Mouse (Mus musculus) heart, embryonic 13.5 days (tissue): ENCODE measurements around the gene Ecsit. TPM values are rescaled to one million over a fixed set of nuclear protein-coding genes. Genes with fewer than 3 reads are reported as not detected.

Experiments
- ATAC-seq: fragments of 200-750 bp; cut with Nextera tagmentation; 2 replicates; pipeline ENCODE4 v1.8.0; 2017; ENCODE audit warnings: moderate TSS enrichment; ENCODE audit not compliant: insufficient number of reproducible peaks, low FRiP score, low TSS enrichment; ENCODE audit errors: extremely low read depth
- H3K27ac ChIP-seq: fragments of 300-500 bp; sonication (generic); replicated peaks from 2 replicates; pipeline ENCODE4 v1.5.1; 2015; ENCODE audit warnings: moderate library complexity, mild to moderate bottlenecking, inconsistent platforms
- H3K27me3 ChIP-seq: fragments of 300-500 bp; sonication (generic); replicated peaks from 2 replicates; pipeline ENCODE4 v1.6.1; 2015; ENCODE audit warnings: mild to moderate bottlenecking, inconsistent platforms
- H3K36me3 ChIP-seq: fragments of 300-500 bp; sonication (generic); 2 replicates; pipeline ENCODE4 v1.6.1; 2015; ENCODE audit warnings: mild to moderate bottlenecking, inconsistent platforms
- H3K4me1 ChIP-seq: fragments of 300-500 bp; sonication (generic); 2 replicates; pipeline ENCODE4 v1.6.1; 2015; ENCODE audit warnings: inconsistent platforms
- H3K4me2 ChIP-seq: fragments of 300-500 bp; sonication (generic); 2 replicates; pipeline ENCODE4 v1.6.1; 2015; ENCODE audit warnings: inconsistent platforms, mild to moderate bottlenecking, moderate library complexity
- H3K4me3 ChIP-seq: fragments of 300-500 bp; sonication (generic); 2 replicates; pipeline ENCODE4 v1.5.1; 2015; ENCODE audit warnings: moderate library complexity, mild to moderate bottlenecking, inconsistent platforms
- H3K9ac ChIP-seq: fragments of 300-500 bp; sonication (generic); 2 replicates; pipeline ENCODE4 v1.6.1; 2015; ENCODE audit warnings: inconsistent platforms, mild to moderate bottlenecking, moderate library complexity
- H3K9me3 ChIP-seq: fragments of 300-500 bp; sonication (generic); 2 replicates; pipeline ENCODE4 v1.6.1; 2016; ENCODE audit warnings: inconsistent platforms
- WGBS: fragments of 180-500 bp; shearing (Covaris S2); methylation state at CpG from one replicate; pipeline ENCODE4 v1.1.7; 2015; ENCODE audit warnings: mixed read lengths; 5-methylcytosine and 5-hydroxymethylcytosine counted together
- polyA plus RNA-seq: library from polyadenylated mRNA; unstranded; fragments of >200 nt; fragmentation: Nextera tagmentation; extraction: Ambion mirVana; gene quantifications from 2 replicates; pipeline ENCODE4 v1.2.1, GENCODE M21; 2015

Ecsit gene
- 49.5 and 53.7 TPM in 2 replicates for polyA plus RNA-seq

DNA sequence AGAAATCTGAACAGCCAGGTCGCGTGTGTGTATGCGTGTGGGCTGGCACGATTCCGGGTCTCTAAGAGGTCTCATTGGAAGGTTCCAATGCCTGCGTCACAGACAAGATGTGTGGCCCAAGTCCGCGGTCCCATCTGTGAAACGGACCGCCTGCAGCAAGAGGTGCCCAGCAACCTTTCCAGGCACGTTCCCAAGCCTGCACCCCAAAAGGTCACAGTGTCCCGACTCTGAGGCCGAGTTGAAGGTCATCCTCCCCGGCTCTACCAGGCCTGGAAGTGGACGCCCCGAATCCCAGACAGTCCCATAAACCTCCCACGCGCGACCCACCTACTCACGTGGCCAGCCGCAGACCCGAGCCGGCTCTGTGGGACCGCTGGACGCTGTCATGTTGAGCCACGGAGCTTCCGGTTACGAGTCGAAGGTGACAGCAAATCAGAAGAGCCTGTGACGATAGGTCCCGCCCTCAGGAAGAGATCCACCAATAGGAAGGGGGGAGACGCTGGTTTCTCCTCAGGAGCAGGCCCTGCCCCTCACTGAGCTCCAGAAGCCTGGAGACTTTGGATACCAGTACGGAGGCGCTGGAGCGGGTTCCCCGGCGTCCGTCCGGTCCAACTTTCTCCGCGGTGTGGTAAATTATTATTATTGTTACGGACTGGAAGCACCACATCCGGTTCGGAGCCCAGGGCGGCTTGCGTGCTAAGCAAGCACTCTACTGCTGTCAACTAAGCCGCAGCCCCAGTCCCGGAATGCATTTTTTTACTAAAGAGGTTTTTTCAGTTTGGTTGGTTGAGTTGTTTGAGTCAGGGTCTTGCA is at the start of gene Ecsit:
Ecsit (minus strand) TSS at position 417 of the 813 bp plus-strand sequence.
- H3K27ac ChIP-seq: peak within 1 kb of the TSS; percentile 76
- H3K36me3 ChIP-seq: peaks cover 18% of the 10 kb centered on the region
- peak within 1 kb of the TSS; percentile 90 for H3K9ac ChIP-seq
- no peaks in the 10 kb centered on the region for H3K27me3 ChIP-seq
- H3K4me3 ChIP-seq: peak within 1 kb of the TSS; percentile 83
- peak within 1 kb of the TSS; percentile 82 for H3K4me2 ChIP-seq
- under 1% methylated on average over 48 of the region's 48 CpGs for WGBS
- H3K9me3 ChIP-seq: no peaks in the 10 kb centered on the region
- peak; percentile 95 for ATAC-seq
- H3K4me1 ChIP-seq: peaks cover 34% of the 10 kb centered on the region

DNA sequence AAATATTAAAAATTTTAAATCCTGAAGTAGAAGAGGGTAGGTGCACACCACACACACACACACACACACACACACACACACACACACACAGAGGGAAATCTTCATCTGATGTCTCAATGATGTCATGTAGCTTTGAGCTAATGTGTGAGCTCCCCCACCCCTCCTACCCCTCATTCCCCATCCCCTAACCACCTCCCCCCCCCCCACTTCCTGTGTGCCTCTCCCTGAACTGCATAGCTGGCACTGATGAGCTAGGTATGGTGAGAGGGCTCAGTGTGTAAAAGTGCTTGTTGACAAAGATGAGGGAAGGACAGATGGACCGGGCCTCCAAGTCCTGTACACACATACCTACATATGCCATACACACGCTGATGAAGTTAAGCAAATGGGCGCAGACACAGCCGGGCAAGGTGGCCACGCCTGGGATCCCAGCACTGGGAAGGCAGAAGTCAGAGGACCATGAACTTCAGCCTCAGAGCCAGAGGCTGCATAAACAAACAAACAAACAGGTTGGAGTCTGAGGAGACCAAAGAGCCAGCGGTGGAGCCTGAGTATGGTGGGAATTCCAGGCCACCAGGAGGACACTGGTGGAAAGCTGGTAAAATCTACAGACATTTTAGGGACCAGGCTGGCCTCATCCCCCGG is 49.1 kb upstream of the Ecsit start:
- peak overlapping the region; percentile 47; the same call in 1 of the 2 replicates for H3K4me3 ChIP-seq
- 74% methylated on average over 7 of the region's 7 CpGs for WGBS

DNA sequence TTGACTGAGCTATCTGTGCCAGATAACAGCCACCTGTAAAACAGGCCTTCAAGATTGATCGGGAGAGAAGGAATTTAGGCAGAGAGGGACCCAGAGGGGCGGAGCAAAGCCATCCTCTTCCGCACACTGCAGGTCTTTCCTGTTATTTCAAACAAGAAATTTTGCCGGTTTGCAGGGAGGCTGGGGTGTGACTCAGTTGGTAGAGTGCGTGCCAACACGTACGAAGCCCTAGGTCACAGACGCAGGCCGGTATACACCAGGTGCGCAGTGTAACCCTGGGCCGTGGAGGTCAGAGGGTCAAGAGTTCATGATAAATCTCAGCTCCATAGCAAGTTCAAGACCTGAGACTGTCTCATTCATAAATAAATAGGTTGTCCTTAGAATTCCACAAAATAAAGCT is 47.0 kb upstream of the Ecsit start:
- Histone ChIP-seq H3K9me3 (no peaks in the 10 kb centered on the region), H3K4me1 (peaks cover 19% of the 10 kb centered on the region), H3K4me2 (peak overlapping the region; percentile 80), H3K9ac (peak overlapping the region; percentile 73), H3K27me3 (peaks cover 5% of the 10 kb centered on the region; the same call in 1 of the 2 replicates), H3K36me3 (no peaks in the 10 kb centered on the region), H3K4me3 (peak overlapping the region; percentile 47), H3K27ac (no peak overlapping the region)
- WGBS: 43% methylated on average over 11 of the region's 11 CpGs
- no peak for ATAC-seq

More for the DNA sequence above, 49.1 kb upstream of the Ecsit start:
- Histone ChIP-seq H3K27me3 (peaks cover 9% of the 10 kb centered on the region; the same call in 1 of the 2 replicates), H3K27ac (peak overlapping the region; percentile 21; the same call in 1 of the 2 replicates), H3K36me3 (no peaks in the 10 kb centered on the region), H3K9me3 (no peaks in the 10 kb centered on the region), H3K4me1 (peaks cover 21% of the 10 kb centered on the region), H3K4me2 (peak overlapping the region; percentile 80), H3K9ac (peak overlapping the region; percentile 57; the same call in 1 of the 2 replicates)
- ATAC-seq: no peak

DNA sequence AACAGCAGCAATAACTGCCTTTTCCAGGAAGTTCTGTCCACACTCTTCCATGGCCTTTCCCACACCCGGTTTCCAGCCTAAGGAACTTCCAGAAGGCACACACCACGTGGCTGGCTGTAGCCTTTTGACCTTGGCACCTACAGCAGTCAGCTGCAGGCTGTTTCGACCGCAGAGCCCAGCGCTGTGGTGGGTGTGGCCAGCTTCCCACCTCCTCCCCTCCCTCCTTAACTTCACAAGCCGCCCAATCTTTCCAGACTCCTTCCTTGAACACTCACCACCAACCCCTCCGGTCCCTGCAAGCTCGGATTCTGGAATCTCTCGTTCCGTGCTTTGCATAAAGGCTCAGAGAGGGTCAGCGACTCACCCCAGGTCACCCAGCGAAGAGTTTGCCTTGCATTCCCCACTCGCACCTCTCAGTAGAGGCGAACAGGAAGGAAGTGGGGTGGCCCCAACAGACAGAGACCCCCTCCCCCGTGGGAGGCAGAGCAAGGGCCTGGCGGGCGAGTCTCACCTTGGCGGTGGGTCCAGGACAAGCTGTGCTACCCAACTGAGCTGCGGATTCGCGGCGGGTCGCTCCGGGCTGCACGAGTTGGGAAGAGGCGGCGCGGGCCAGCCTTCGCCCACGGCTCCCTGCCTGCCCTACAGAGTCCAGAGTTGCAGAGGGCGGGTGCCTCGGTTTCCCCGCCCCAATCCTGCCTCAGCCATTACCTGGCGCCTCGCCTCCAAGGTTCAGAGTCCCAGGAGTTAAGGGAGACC is 46.2 kb upstream of the Ecsit start:
- H3K4me3 ChIP-seq: peak overlapping the region; percentile 47
- peak overlapping the region; percentile 80 for H3K4me2 ChIP-seq
- H3K4me1 ChIP-seq: peaks cover 12% of the 10 kb centered on the region
- ATAC-seq: peak; percentile 52
- H3K27ac ChIP-seq: no peak overlapping the region
- no peaks in the 10 kb centered on the region for H3K9me3 ChIP-seq
- peak overlapping the region; percentile 73 for H3K9ac ChIP-seq
- no peaks in the 10 kb centered on the region; the same call in 1 of the 2 replicates for H3K27me3 ChIP-seq
- WGBS: under 1% methylated on average over 35 of the region's 35 CpGs
- H3K36me3 ChIP-seq: no peaks in the 10 kb centered on the region

DNA sequence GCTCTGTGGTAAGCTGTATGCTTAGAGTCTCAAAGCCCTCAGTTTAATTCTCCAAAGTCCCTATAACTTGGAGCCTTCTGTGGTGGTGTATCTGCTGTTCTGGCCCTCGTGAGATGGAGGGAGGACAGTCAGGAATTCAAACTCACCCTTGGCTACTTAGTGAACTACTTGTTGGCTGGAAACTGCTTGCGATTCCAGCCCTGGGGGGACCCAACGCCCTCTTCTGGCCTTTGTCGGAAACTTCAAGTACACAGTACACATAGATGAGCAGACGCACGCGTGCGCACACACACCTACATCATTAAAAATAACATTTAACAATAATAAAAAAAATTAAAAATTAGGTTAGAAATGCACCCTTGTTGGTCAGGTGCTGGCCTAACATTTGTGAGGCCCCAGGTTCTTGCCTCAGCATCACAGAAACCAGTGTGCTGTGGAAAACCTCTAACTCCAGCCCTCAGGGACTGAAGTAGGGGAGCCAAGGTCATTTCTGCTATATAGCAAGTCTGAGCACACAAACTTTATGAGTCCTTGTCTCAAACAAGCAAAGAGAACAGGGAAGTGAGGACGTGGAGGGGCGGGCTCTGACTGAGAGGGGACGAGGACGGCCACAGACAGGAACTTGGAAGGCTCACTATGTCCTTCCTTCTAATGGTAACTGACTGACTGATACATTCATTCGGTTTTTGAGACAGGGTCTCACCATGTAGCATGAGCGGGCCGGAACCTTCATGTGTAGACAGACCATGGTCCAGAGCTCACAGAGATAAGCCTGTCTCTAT is 40.2 kb upstream of the Ecsit start:
- Histone ChIP-seq H3K4me3 (no peak overlapping the region), H3K4me1 (no peaks in the 10 kb centered on the region), H3K4me2 (no peak overlapping the region), H3K36me3 (no peaks in the 10 kb centered on the region), H3K27ac (no peak overlapping the region), H3K9ac (no peak overlapping the region), H3K9me3 (no peaks in the 10 kb centered on the region), H3K27me3 (no peaks in the 10 kb centered on the region; the same call in 1 of the 2 replicates)
- WGBS: 81% methylated on average over 15 of the region's 15 CpGs
- no peak for ATAC-seq

DNA sequence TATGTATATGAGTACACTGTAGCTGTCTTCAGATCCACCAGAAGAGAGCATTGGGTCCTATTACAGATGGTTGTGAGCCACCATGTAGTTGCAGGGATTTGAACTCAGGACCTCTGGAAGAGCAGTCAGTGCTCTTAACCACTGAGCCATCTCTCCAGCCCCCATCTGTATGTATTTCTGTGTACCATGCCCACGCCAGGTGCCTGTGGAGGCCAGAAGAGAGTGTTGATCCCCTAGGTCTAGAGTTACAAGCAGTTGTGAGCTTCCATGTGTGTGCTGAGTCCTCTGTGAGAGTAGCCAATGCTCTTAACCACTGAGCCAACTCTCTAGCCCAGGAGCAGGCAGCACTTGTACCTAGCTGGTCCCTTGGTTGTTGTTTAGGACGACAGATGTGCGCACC is 38.9 kb upstream of the Ecsit start:
- no peak overlapping the region for H3K9ac ChIP-seq
- H3K36me3 ChIP-seq: no peaks in the 10 kb centered on the region

DNA sequence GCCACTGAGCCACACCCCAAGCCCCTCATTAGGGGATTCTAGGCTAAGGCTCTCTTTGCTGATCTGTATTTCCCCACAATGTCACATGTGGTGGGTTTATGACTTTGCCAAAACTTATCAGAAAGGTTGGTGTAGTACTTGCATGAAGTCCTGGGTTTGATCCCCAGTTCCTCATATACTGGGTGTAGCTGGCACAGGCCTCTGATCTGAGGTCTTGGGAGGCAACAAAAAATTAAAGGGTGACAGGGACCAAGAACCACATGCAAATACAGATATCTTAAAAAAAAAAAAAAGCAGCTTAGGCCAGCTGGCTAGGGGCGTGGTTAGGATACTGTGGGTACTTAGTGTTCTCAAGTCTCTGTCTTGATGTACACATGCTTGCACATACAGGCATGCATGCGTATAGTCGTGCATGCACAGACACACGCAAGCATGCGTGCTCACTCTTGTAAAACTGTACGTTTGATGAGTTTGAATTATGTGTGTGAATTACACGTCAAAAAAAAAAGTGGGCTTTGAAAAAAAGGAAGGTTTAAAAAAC is 37.9 kb upstream of the Ecsit start:
- Histone ChIP-seq H3K36me3 (no peaks in the 10 kb centered on the region), H3K27ac (no peak overlapping the region), H3K4me1 (no peaks in the 10 kb centered on the region), H3K4me2 (no peak overlapping the region), H3K9me3 (no peaks in the 10 kb centered on the region), H3K27me3 (peaks cover 4% of the 10 kb centered on the region; the same call in 1 of the 2 replicates), H3K9ac (no peak overlapping the region), H3K4me3 (no peak overlapping the region)
- 78% methylated on average over 7 of the region's 7 CpGs for WGBS
- no peak for ATAC-seq

More for the DNA sequence above, 38.9 kb upstream of the Ecsit start:
- H3K4me3 ChIP-seq: no peak overlapping the region
- H3K27ac ChIP-seq: no peak overlapping the region
- no peak overlapping the region for H3K4me2 ChIP-seq
- ATAC-seq: no peak
- H3K9me3 ChIP-seq: no peaks in the 10 kb centered on the region
- no peaks in the 10 kb centered on the region for H3K4me1 ChIP-seq
- 78% methylated on average over 3 of the region's 3 CpGs for WGBS
- peaks cover 3% of the 10 kb centered on the region; the same call in 1 of the 2 replicates for H3K27me3 ChIP-seq

DNA sequence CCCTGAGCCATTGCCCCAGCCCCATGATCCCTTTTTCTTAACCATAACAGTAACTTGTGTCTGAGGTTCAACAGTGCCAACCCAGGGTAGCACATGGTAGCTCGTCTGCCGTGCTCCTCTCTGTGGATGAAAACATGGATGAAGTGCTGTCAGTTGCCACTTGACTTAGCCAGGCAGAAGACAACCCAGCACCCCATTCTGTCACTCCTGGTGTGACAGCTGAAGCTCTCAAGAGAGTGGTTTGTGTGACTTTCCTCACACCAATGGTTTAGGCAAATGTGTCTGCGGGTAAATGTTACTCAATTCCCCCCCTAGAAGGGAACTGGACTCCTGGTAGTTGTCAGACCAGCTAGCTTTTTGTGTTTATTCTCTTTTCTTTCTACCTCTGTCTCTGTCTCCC is 36.8 kb upstream of the Ecsit start:
- H3K9ac ChIP-seq: no peak overlapping the region
- H3K4me3 ChIP-seq: no peak overlapping the region
- no peak overlapping the region for H3K27ac ChIP-seq
- peaks cover 8% of the 10 kb centered on the region; the same call in 1 of the 2 replicates for H3K4me1 ChIP-seq
- peaks cover 4% of the 10 kb centered on the region; the same call in 1 of the 2 replicates for H3K27me3 ChIP-seq
- no peaks in the 10 kb centered on the region for H3K9me3 ChIP-seq
- no peak overlapping the region for H3K4me2 ChIP-seq
- WGBS: 58% methylated on average over 3 of the region's 3 CpGs
- H3K36me3 ChIP-seq: no peaks in the 10 kb centered on the region
- no peak for ATAC-seq

DNA sequence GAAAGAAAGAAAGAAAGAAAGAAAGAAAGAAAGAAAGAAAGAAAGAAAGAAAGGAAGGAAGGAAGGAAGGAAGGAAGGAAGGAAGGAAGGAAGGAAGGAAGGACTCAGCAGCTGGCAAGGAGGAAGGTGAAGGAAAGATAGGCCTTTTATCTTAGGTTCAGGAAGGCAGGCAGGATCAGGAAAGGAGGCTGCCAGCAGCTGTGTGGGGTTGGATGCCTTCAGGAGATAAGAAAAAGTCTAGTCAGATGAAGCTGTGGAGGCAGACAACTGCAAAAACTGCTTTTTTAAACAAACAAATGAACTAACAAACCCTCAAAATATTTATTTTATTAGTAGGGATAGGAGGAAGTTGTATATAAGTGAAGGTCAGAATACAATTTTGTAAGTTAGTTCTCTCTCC is 36.3 kb upstream of the Ecsit start:
- H3K4me2 ChIP-seq: no peak overlapping the region
- H3K27ac ChIP-seq: no peak overlapping the region
- no peak for ATAC-seq
- no peak overlapping the region for H3K4me3 ChIP-seq
- no peaks in the 10 kb centered on the region for H3K9me3 ChIP-seq
- H3K27me3 ChIP-seq: peaks cover 4% of the 10 kb centered on the region; the same call in 1 of the 2 replicates
- H3K4me1 ChIP-seq: peaks cover 8% of the 10 kb centered on the region; the same call in 1 of the 2 replicates
- H3K9ac ChIP-seq: no peak overlapping the region
- no peaks in the 10 kb centered on the region for H3K36me3 ChIP-seq

DNA sequence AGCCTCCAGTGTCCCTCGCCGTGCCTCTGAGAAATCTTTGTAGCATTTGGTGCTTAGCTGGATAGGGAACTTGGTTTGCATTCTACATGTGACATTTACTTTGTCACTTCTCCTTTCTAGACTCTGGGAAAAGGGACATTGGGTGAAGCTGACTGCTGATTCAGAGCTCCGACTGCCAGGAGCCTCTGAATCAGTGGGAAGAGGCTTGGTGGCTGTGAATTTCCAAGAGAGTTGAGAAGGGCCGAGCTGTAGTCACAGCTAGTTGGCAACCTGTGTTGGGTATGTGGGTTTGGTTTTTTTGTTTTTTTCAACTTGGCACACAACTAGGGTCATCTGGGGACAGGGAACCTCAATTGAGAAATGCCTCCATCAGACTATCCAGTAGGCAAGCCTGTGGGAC is 34.3 kb upstream of the Ecsit start:
- no peak overlapping the region for H3K9ac ChIP-seq
- peaks cover 19% of the 10 kb centered on the region for H3K4me1 ChIP-seq
- peaks cover 4% of the 10 kb centered on the region; the same call in 1 of the 2 replicates for H3K27me3 ChIP-seq
- no peak overlapping the region for H3K27ac ChIP-seq
- no peaks in the 10 kb centered on the region for H3K36me3 ChIP-seq
- no peaks in the 10 kb centered on the region for H3K9me3 ChIP-seq
- no peak overlapping the region for H3K4me2 ChIP-seq
- H3K4me3 ChIP-seq: no peak overlapping the region
- 86% methylated on average over 4 of the region's 4 CpGs for WGBS
- no peak for ATAC-seq
